Mouse (Mus musculus) erythroblast, embryonic 14.5 days (primary cell): ENCODE results near the gene Cnn3. TPM values are rescaled to one million over a fixed set of nuclear protein-coding genes. Genes with fewer than 3 reads are reported as not detected.

Experiments used
- H3K27me3 ChIP-seq: 2 replicates; pipeline ENCODE4 v1.6.1; 2012; ENCODE audit warnings: inconsistent platforms; ENCODE audit not compliant: control insufficient read depth
- H3K36me3 ChIP-seq: 2 replicates; pipeline ENCODE4 v1.6.1; 2012; ENCODE audit warnings: mild to moderate bottlenecking, inconsistent platforms; ENCODE audit not compliant: control insufficient read depth
- H3K4me1 ChIP-seq: 2 replicates; pipeline ENCODE4 v1.6.1; 2012; ENCODE audit warnings: inconsistent platforms; ENCODE audit not compliant: control insufficient read depth
- H3K4me3 ChIP-seq: replicated peaks from 2 replicates; pipeline ENCODE3; 2012; ENCODE audit warnings: moderate library complexity, mild to moderate bottlenecking, inconsistent platforms
- H3K9me3 ChIP-seq: 2 replicates; pipeline ENCODE4 v1.6.1; 2012; ENCODE audit warnings: low read length, inconsistent platforms, mixed read lengths; ENCODE audit not compliant: control insufficient read depth
- GATA1 ChIP-seq: IDR thresholded peaks from 2 replicates; pipeline ENCODE4 v1.6.1; 2012; ENCODE audit warnings: low read length, inconsistent platforms, mixed read lengths
- TAL1 ChIP-seq: IDR thresholded peaks from 3 replicates; pipeline ENCODE4 v1.6.1; 2012; ENCODE audit warnings: low read length, inconsistent platforms, mixed read lengths
- polyA plus RNA-seq: library from polyadenylated mRNA; stranded (reverse); fragments of >175 nt; gene quantifications from 2 replicates; pipeline ENCODE4 v1.2.3, GENCODE M21; 2012

The Cnn3 gene
- polyA plus RNA-seq, 1 experiment: 0.15 TPM

DNA sequence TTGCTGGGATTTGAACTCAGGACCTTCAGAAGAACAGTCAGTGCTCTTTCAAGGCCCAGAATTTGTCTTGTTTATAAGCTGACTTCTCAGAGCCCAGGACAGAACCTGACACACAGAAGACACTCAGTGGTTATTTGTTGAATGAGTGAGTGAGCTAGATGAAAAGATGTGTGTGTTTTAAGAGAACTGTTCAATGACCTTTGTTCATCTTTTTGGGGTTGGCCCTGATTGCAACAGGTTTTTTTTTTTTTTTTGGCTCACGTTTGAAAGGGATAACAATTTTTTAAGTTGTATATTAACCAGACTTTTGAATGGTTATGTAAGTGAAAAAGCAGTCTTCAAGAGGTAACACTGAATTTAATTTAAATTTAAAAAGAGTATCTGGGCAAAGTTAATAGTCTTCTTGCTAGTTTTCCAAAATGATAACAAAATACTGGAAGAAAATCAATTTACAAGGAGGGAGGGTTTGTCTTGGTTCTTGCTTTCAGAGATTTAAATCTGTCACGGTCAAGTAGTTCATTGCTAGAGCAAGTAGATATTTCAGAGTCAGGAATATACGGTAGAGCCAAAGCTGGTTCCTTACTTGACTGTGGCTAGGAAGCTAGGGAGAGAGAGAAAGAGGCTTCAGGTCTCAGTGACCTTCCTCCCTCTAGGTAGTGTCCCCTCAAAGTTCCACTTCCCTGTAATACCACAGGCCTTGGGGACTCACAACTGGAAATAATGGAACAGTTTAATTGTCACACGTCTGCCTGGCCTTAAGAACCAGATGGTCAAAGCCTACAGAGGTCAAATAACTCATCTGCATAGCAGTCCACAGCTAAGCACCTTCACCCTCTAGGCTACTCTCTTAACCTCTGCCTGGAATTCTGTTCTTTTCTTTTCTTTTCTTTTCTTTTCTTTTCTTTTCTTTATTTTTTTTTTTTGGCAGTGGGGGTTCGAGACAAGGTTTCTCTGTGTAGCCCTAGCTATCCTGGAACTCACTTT is 9.8 kb upstream of the Cnn3 start:
- H3K4me1 ChIP-seq: no peaks in the 10 kb centered on the region
- TF ChIP-seq TAL1 (no peak), GATA1 (no peak)
- no peaks in the 10 kb centered on the region for H3K27me3 ChIP-seq
- no peak overlapping the region for H3K4me3 ChIP-seq
- no peaks in the 10 kb centered on the region for H3K36me3 ChIP-seq
- no peaks in the 10 kb centered on the region for H3K9me3 ChIP-seq

DNA sequence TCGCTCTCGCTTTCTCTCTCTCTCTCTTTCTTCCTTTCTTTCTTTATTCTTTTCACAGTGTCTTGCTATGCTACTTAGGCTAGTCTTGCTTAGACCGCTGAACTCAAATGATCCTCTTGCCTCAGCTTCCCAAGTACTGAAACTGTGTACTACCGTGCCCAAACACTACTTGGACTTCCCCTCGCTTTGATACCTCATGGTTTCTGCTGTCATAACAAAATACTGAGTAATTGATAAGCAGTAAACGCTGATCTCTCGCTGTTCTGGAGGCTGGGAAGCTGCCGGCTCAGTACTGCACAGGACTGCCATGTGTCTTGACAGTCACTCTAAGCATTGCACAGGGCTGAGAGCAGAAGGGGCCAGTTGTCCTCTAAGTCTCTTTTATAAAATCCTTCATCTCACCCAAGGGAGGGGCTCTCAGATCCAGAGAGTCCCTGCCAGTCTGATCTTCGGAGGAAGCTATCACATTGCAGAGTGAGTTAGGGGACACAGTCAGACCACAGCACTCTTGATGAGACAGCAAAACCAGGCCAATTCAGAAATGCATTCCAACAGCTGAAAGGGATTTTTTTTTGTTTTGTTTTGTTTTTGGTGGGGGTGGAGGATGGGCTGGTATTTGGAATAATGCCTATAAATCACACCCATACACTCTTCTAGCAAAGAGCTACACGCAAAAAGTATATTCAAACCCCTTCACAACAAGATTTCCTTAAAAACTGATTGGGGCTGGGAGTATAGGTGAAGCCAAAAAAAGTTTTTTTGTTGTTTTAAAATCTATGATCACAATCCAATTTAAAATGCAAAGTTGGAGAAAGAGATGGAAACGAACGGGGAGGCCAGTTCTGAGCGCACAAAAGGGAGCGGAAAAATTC is 8.7 kb upstream of the Cnn3 start:
- Histone ChIP-seq H3K36me3 (no peaks in the 10 kb centered on the region), H3K9me3 (no peaks in the 10 kb centered on the region), H3K4me1 (no peaks in the 10 kb centered on the region), H3K27me3 (no peaks in the 10 kb centered on the region), H3K4me3 (no peak overlapping the region)
- no peak for TF ChIP-seq GATA1
- no peak for TF ChIP-seq TAL1

DNA sequence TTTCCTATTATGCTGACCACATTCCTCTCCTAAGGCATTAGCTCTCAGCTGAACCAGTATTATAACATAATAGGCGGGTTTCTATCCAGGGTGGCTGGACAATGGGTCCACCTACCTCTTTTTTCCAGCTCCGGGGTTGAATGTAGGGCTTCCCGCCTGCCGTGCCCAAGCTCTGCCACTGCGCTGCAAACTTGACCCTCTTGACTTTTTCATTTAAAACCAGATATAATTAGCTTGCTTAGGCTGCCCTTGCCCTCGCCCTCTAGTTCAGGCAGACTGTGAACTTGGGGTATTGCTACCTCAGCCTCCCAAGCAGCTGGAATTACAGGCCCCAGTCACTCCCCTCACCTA is 8.1 kb upstream of the Cnn3 start:
- TF ChIP-seq TAL1: no peak
- TF ChIP-seq GATA1: no peak
- Histone ChIP-seq H3K4me1 (no peaks in the 10 kb centered on the region), H3K27me3 (no peaks in the 10 kb centered on the region), H3K9me3 (no peaks in the 10 kb centered on the region), H3K4me3 (no peak overlapping the region), H3K36me3 (no peaks in the 10 kb centered on the region)

DNA sequence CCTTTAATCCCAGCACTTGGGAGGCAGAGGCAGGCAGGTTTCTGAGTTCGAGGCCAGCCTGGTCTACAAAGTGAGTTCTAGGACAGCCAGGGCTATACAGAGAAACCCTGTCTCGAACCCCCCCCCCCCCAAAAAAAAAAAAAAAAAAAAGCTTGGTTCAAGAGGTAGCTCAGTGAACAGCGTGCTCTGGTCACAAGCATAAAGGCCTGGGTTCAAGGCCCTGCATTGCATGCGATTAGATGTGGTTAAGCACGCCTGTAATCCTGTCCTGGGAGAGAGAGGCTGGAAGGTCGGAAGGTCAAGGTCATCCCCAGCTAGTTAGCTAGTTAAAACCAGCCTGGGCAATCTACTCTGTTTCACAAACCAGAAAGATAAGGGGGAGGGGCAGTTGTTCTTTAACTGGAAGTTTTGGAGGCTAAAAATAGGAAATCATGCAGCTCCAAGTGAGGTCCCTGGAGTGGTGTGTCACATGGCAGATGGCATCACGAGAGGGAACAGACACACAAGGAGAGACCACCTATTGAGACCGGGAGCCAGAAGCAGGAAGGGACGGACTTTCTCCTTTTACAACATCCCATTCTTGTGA is 7.4 kb upstream of the Cnn3 start:
- Histone ChIP-seq H3K4me3 (no peak overlapping the region), H3K27me3 (no peaks in the 10 kb centered on the region), H3K36me3 (no peaks in the 10 kb centered on the region), H3K4me1 (no peaks in the 10 kb centered on the region), H3K9me3 (no peaks in the 10 kb centered on the region)
- no peak for TF ChIP-seq TAL1
- no peak for TF ChIP-seq GATA1

DNA sequence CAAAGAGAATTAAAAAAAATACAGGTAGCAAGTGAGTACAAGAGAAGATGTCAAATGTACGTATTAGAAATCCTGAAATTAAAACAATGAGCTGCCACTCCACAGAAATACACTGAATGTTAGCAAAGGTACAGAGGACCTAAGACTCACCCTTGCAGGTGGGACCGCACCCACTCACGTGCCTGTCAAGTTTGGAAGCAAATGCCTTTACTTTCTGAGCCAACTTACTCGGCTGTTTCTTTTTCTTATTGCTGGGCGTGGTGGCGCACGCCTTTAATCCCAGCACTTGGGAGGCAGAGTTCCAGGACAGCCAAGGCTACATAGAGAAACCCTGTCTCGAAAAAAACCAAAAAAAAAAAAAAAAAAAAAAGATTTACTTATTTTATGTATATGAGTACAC is 3.9 kb upstream of the Cnn3 start:
- H3K4me1 ChIP-seq: peaks cover 19% of the 10 kb centered on the region
- no peaks in the 10 kb centered on the region for H3K9me3 ChIP-seq
- TF ChIP-seq TAL1 (no peak), GATA1 (no peak)
- peaks cover 22% of the 10 kb centered on the region for H3K27me3 ChIP-seq
- no peak overlapping the region for H3K4me3 ChIP-seq
- no peaks in the 10 kb centered on the region for H3K36me3 ChIP-seq

DNA sequence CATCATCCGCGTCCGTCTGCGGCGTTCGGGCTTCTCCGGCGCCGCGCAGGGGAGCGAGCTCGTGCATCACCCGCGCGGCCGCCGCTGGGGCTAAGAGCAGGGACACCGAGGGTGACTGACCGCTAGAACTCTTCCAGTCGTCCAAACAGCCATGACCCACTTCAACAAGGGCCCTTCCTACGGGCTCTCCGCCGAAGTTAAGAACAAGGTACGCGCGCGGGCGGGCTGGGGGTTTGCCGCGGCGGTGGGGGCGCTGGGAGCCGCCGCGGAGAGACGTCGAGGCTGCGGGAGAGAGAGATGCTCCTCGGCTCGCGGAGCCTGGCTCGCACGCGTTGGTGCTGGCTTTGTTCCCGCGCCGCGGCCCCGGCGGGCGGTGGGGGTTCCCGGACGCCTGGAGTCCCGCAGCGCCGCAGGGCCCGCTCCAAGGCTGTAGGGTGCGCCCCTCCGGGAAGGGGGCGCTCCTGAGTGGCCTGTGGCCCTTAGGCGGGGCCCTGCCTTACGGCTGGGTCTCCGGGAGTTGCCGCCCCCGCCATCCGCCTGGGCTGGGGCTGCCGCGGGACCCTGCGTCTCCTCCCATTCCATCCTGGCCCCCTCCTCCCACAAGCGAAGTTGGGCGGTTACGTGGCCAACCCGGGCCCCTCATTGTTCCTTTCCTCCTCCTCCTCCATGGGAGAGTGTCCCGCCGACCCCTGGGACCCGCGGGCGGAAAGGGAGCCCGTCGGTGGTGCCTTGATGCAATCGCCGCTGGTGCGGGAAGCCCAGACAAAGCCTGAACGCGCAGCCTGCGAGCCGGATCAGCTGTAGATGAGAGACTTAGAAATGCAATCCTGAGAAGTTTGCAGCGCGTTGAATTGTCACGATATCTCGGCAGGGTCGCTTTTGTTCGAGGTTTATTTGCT is 573 bp downstream of the Cnn3 start:
- Histone ChIP-seq H3K27me3 (peaks cover 31% of the 10 kb centered on the region), H3K4me3 (peak overlapping the region; percentile 68), H3K4me1 (peaks cover 30% of the 10 kb centered on the region), H3K36me3 (no peaks in the 10 kb centered on the region), H3K9me3 (no peaks in the 10 kb centered on the region)
- TF ChIP-seq TAL1: no peak
- TF ChIP-seq GATA1: no peak

DNA sequence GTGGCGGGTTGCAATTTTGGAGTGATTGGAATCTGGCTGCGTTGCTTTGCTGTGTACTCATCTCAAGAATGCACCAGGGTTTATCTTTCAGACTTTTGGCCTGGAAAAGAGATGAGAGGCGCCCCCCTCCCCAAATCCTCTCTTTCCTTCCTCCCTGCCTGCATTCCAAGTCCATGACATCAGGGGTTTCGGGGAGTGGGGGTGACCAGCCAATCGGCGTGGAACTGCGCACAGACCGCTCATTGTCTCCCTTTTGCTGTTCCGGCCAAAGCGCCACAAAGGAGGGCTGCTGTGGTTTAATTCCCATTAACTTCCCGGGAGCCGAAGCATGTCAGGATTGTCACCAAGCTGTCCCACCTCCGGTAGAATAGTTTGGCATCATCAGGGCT is 1.2 kb downstream of the Cnn3 start:
- Histone ChIP-seq H3K4me3 (peak overlapping the region; percentile 68), H3K9me3 (no peaks in the 10 kb centered on the region), H3K27me3 (peaks cover 31% of the 10 kb centered on the region), H3K4me1 (peaks cover 30% of the 10 kb centered on the region), H3K36me3 (no peaks in the 10 kb centered on the region)
- no peak for TF ChIP-seq TAL1
- no peak for TF ChIP-seq GATA1

DNA sequence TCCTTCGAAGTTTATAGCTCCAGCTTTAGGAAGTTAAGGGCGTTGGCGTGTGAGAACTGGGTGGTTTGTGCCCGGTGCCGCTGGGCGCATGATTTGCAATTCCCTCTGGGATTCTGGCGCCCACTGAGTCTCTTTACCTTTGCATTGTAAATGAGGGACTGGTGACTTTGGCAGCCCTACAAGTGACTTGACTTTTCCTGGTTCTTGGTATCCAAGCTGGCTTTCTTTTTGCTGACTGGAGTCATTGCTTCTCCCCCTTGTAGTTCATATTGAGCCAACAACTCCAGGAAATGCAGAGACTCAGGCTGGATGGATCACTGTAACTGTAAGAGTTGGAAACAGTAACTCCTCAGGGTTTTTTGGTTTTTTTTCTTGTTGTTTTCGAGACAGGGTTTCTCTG is 1.9 kb downstream of the Cnn3 start:
- Histone ChIP-seq H3K9me3 (no peaks in the 10 kb centered on the region), H3K36me3 (no peaks in the 10 kb centered on the region), H3K4me3 (peak overlapping the region; percentile 68), H3K27me3 (peaks cover 31% of the 10 kb centered on the region), H3K4me1 (peaks cover 30% of the 10 kb centered on the region)
- TF ChIP-seq TAL1 (no peak), GATA1 (no peak)
